Mouse (Mus musculus): Measurements from ENCODE around the gene Tmem107. TPM values are rescaled to one million over a fixed set of nuclear protein-coding genes. Genes with fewer than 3 reads are reported as not detected.

Tmem107 gene
- total RNA-seq (2021) = 1 to 10 TPM; 5.2 to 5.4 TPM
- long read RNA-seq, experiment 1, partial matches to known transcripts = 0 of 5 reads
- long read RNA-seq, experiment 1, other reads (novel, unspliced or antisense) = 1 of 5 reads
- long read RNA-seq, experiment 2, transcript Tmem107-201 (5 exons, 779 nt) = major isoform, 6 of 7 reads
- long read RNA-seq, experiment 2, partial matches to known transcripts = 0 of 7 reads
- long read RNA-seq, experiment 2, other reads (novel, unspliced or antisense) = 0 of 7 reads

DNA sequence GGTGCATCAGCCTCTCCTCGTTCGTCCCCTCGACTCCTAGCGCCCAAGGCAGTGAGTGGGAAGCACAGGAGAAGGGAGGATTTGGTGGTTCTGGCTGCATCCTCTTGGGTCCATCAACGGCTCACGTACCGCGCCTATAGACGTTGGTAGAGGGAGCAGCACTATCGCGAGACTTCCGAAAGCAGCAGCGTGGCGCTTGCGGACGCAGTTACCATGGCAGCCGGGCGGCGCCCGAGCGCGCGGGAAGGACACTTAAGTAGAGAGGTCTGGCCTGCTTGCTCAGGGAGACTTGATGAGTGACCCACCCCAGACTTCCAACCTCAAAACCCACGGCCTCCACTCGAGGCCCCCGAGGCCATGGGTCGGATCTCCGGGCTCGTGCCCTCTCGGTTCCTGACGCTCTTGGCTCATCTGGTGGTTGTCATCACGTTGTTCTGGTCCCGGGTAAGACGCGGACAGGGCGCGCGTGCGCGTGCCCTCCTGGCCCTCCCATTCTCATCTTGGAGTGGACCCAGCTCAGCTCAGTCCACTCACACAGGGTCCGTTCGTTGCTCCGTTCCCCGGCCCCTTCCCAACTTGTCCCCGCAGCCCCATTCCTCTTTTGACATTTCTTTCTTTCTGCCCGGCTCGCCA, at the start of gene Tmem107:
Gene Tmem107, plus strand, starts transcription at position 217 of the 633 bp plus-strand sequence.
- peak; percentile 93 to 94 for DNase-seq
- intact Hi-C loops (cut with DNase I) = loop anchor here (1.0 to 2.0 kb wide), 2 partner anchors 9 to 18 kb away; partner anchors contain the start of gene Vamp2

DNA sequence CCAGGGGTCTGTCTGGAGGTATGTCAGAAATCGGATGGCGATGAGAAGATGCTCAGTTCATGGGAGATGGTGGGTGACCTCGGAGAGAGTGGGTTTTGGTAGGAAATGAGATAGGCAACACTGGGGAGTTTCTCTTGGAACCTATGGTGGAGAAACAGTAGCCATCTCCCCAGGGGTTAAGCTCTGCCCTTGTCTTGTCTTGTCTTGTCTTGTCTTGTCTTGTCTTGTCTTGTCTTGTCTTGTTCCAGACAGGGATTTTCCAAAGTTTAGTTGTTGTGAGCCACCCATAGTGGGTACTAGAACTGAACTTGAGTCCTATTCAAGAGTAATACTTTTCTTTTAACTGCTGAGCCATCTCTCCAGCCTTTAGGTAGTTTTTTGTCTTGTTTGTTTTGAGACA, 44.0 kb upstream of the Tmem107 start:
- DNase-seq = no peak
- intact Hi-C loops (cut with DNase I) = no loop called here

DNA sequence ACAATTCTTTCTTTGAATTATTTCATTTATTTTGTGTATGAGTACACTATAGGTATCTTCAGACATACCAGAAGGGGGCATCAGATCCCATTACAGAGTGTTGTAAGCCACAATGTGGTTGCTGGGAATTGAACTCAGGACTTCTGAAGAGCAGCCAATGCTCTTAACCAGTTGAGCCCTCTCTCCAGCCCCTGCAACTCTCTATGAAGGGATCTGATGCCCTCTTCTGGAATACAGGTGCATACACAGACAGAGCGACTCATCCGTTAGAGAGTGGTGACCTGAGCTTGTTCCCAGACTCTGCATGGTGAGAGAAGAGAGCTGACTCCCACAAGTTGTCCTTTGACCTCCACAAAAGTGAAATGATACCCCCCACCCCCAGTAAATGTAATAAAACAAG, 41.8 kb upstream of the Tmem107 start:
- intact Hi-C loops (cut with DNase I) = no loop called here
- no peak for DNase-seq

DNA sequence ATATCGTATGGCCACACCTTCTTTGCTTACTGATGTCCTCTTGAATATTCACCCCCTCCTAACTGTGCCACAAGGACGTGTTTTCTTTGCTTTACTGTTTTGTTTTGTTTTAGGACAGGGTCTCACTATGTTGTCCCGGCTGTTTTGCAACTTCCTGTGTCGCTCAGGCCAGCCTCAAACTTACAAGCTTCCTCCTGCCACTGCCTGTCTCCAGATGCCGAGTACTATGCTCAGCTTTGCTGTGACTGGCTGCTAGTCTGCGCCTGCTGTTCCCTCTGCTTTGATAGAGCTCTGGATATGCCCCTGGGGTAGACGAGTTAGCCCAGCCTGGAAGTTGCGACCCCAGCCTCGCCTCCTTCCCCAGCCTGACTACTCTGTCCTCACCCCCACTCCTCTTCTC, 37.1 kb upstream of the Tmem107 start:
- intact Hi-C loops (cut with DNase I) = loop anchor here (2.0 to 5.0 kb wide), 3 partner anchors 15 to 131 kb away; partner anchors contain the start of gene Slc25a35
- no peak for DNase-seq

DNA sequence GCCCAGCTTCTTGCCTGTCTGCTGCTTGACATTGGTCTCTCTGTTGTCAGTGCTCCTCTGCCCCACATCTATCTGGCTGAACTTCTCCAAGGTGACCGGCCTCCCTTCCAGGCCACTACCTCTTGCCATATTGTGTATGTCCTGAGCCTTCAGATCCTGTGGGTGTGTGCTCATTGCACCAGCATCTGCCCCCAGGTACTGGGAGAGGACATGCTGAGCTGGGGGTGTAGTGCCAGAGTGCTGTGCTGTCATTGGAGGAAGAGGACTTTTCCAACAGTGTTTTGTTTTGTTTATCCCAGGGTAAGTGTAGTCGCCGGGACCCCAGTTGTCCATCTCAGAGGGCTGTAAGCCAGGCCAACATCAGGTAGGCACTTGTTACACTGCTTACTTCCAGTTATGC, 36.0 kb upstream of the Tmem107 start:
- no peak for DNase-seq
- intact Hi-C loops (cut with DNase I) = loop anchor here (5.0 kb wide), 1 partner anchor 67 kb away; the partner anchor contains the start of gene Slc25a35

DNA sequence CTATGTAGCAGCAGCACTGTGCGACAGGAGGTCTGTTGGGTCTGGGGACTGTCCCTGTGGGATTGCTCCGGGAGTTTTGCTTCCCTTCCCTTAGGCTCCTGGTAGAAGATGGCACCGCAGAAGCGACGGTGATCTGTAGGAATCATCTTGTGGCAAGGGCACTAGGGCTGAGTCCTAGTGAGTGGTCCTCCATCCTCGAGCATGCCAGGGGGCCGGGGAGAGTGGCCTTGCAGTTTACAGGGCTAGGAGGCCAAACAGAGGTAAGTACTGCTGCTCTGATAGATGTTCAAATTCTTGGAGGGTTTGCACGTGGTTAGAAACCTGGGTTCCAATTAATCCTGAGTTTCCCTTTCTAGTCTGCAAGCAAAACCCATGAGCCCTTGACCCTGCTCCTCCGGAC, 35.2 kb upstream of the Tmem107 start:
- DNase-seq = no peak
- intact Hi-C loops (cut with DNase I) = no loop called here

DNA sequence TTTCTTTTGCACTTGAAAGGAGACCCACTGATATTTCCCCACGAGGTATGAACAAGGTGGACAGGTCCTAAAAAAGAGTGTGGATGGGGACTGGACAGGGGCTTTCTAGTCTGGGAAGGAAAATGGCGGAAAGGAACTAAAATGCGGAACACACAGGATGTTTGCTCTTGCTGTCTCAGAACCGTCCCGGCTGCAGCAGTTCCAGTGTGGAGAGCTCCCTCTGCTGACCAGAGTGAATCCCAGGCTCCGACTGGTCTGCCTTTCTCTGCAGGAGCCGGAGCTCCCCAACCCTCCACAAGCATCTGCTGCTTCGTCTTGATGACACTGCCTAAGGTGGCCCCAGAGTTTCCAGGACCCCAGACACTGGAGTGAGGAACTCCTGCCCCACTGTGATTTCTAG, 34.8 kb upstream of the Tmem107 start:
- intact Hi-C loops (cut with DNase I) = no loop called here
- DNase-seq = peak; percentile 83 to 88

DNA sequence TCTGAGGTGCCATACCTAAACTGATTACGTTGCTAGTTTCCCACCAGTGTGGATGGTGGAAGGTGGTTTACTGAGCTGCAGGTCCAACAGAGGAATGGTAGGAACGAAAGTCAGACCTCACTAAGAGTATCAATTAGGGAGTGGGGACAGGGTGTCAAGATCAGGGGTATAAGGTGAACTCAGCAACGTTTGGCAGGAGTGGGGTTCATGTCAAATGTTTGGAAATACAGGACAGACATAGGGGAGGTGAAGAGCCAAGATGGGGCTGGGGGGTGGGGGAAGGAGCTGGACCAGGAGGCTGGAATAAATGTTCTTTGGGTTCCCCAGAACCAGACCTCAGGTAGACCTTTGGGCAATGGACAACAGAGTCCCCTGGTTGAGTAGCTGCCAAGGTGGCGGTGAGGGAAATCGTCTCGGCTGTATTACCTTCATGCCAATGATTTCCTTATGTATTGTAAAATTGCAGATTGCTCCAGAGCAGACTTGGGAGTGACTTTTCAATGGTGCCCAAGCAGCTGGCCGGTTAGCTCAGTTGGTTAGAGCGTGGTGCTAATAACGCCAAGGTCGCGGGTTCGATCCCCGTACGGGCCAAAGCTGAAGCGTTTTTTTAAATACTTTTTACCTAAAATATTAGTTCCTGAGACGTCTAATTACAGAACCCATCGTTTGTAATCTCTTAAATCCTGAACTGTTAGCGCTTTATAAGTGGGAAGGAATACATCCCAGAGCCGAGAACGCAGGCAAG, 33.9 kb upstream of the Tmem107 start:
- peak; percentile 87 for DNase-seq
- intact Hi-C loops (cut with DNase I) = no loop called here

DNA sequence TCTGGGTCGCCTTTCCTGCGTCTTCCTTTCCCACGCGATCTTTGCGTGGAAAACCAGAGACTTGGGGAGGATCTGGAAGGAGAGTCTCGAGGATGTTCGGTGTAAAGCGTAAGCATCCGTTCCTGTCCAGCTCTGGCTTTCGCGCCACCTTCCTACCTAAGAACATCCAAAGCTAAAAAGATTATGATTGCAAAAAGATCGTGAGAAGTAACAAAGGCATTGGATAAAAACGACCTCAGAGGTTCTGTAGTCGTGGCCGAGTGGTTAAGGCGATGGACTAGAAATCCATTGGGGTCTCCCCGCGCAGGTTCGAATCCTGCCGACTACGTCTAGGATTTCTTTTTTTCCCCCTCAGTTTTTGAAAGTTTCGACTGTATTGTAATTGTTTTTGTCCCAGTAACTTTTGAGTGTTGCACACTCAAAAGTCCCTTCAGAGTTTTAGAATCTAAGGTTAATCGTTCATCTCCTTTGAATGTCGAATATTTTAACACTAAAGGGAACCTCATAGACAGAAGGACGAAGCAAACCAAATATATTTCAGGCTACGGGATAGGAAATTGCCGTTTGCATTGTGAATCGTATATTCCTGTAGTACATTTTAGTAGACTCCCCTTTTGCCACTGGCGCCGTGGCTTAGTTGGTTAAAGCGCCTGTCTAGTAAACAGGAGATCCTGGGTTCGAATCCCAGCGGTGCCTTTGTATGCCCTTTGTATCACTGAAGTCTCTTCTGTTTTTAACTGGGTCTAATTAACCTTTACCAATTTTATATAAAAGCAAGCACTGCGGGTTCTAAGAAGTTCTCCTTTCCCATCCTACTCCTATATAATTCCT, 33.2 kb upstream of the Tmem107 start:
- intact Hi-C loops (cut with DNase I) = no loop called here

DNA sequence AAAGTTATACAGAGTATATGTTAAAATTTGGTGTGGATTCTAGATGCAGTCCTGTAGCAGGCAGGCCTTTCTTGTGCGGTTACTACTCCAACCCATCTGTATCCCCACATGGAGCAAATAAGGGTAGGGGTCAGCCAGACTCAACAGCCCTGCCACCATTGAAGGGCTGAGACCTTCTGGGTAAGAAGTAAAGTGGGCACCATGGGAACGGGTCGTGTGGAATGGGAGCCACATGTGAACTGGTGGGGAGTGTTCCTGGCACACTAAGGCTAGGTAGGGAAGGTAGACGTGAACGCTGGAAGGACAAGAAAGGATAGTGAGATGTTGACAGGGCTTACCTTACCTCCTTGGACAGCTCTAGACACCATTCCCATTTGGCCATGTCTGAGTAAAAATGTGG, 32.4 kb upstream of the Tmem107 start:
- intact Hi-C loops (cut with DNase I) = no loop called here
- no peak for DNase-seq

More for the DNA sequence above, 33.2 kb upstream of the Tmem107 start:
- peak; percentile 81 to 83 for DNase-seq

DNA sequence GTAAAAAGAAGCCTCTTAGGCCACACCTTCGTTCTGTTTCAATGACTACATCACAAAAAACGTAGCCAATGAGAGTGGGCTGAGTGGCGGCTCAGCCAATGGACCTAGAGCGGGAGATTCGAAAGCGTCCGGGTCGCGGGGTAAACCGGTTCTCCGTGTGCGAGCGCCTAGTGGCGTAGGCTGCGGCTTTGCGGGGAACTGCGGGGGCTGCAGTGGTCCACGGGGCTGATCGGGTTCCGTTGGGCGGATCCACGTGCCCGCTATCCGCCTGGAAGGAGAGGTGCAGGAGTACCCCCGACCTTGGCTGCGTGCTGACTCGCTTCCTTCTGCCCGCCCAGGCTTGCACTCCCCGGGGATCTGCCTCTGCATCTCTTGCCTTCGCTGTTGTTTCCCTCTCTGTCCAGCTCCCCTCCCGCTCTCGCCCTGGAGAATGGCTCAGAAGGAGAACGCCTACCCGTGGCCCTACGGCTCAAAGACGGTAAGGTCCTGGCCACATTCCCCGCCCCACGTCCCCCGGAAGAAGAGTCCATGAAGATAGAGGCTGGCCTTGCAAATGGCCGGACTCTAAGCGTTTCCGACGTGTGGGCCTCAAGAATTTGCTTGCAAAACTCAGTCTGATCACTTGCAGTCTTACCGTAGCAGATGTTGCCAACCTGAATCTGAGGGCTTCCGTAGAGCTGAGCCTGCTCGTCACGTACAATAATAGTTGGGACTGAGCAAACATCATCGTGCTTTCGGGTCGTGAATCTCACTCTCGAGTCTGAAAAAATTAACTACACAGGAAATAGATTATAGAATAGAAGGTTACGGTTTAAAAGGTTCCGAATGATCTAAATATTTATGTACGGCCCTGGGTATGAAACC, 24.8 kb upstream of the Tmem107 start, which contains the start of gene Aurkb:
Gene Aurkb, plus strand, starts transcription at position 117 of the 864 bp plus-strand sequence.
- intact Hi-C loops (cut with DNase I) = no loop called here
- peak; percentile 82 to 87 for DNase-seq

DNA sequence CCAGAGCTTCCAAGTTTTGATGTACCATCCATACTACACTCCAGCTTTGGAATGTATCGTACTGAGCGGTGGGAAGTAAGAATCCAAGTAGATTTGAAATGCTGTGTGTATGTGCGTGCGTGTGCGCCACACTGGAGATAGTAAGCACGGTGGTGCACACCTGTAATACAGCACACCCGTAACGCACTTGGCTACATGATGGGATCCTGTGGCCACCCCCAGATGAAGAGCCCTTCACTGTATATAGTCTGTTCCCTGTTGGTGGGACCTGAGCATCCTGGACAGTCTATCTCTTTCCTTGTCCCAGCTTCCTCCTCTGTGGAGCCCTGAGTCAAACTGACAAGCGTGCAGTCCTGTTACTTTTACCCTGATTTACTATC, 24.2 kb upstream of the Tmem107 start:
- intact Hi-C loops (cut with DNase I) = no loop called here
- DNase-seq = no peak

DNA sequence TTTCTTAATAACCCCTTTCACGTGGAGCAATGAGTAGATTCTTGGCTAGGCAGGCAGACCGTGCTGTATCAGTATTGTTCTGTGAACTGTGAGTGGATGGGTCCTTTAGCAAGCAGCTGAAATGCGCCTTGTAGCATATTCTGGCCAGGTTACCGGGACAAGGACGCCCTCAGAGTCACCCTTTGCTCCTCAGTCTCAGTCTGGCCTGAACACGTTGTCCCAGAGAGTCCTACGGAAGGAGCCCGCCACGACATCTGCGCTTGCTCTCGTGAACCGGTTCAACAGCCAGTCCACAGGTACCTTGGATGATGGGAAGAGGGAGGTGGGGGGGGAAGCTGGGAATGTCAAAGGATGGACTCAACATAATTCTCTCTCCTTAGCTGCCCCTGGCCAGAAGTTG, 23.0 kb upstream of the Tmem107 start:
- intact Hi-C loops (cut with DNase I) = no loop called here
- no peak for DNase-seq

DNA sequence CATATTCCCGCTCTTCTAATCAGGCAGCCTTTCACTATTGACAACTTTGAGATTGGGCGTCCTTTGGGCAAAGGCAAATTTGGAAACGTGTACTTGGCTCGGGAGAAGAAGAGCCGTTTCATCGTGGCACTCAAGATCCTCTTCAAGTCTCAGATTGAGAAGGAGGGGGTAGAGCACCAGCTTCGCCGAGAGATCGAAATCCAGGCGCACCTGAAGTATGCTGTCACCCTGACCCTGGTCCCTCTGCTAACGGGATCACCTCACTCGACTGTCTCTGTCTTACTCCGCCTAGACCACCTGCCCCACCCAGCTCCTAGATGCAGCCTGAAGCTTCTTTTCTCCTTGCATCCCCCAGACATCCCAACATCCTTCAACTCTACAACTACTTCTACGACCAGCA, 22.5 kb upstream of the Tmem107 start:
- intact Hi-C loops (cut with DNase I) = no loop called here
- no peak for DNase-seq

DNA sequence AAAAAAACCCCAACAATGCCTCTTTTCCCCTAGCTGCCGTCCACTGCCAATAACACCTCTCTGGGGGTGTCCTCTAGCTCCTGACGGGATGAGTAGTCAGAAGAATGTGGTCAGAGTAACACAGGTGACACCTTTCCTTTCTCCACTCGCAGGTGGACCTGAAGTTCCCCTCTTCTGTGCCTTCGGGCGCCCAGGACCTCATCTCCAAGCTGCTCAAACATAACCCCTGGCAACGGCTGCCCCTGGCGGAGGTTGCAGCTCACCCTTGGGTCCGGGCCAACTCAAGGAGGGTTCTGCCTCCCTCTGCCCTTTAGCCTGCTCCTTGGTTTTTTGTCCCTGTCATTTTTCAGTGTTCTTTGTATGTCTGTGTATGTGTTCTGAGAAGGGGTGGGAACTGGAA, 19.9 kb upstream of the Tmem107 start:
- intact Hi-C loops (cut with DNase I) = no loop called here
- no peak for DNase-seq

DNA sequence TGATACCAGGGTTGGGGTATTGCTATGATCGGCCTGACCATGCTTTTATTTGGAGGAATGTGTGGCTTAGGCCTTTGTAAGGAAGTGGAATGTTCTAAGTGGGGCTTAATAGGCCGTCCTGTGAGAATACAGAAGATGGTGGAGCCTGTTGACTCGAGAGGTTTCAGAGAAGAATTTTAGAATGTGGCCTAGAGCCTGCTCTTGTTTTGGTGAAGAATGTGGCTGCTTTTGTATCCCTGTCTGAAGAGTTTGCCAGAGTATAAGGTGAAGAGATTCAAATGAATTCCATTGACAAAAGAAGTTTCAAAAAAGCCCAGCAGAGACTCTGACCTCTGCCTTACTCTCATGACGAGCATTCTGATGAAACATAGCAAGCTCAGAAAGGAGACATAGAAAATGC, 18.8 kb upstream of the Tmem107 start:
- no peak for DNase-seq
- intact Hi-C loops (cut with DNase I) = no loop called here

DNA sequence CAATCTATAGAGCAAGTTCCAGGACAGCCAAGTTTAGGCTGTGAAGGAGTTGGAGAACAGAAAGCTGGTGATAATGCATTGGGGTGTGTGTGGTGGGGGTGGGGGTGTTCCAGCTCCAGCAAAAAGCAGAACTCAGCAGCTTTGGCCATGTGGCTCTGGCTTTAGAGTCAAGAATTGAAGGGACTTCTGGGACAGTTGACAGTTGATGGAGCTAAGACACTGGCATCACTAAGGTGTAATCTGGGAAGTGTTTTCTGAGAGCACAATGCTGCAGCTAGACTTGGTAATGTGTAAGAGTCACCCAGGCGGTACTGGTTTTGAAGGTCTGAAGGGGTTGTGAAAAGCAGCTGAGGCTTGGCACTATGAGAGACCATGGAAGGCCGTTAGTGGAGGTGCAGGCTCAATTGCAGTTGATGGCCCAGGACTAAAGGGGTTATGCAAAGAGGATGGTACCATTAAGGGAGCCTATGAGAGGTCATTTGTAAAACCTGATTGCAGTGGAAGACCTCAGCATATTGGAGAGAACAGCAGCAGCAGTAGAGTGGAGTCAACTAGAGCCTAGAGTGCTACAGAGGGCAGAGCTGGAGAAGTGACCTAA, 17.7 kb upstream of the Tmem107 start:
- intact Hi-C loops (cut with DNase I) = no loop called here

DNA sequence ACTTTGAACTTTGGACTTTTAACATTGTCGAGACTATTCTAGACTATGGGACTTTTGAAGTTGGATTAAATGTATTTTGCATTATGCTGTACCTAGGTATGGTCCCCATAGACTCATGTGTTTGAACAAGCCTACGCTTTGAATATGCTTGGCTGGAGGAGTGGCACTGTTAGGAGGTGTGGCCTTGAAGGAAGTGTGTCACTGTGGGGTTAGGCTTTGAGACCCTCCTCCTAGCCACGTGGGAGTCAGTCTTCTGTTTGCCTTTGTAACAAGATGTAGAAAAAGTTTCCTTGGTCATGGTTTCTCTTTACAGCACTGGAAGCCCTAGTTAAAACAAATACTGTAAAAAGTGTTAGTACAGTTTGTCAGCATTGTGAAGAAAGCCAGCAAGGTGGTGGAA, 16.8 kb upstream of the Tmem107 start:
- intact Hi-C loops (cut with DNase I) = no loop called here
- DNase-seq = no peak

More for the DNA sequence above, 17.7 kb upstream of the Tmem107 start:
- DNase-seq = no peak

DNA sequence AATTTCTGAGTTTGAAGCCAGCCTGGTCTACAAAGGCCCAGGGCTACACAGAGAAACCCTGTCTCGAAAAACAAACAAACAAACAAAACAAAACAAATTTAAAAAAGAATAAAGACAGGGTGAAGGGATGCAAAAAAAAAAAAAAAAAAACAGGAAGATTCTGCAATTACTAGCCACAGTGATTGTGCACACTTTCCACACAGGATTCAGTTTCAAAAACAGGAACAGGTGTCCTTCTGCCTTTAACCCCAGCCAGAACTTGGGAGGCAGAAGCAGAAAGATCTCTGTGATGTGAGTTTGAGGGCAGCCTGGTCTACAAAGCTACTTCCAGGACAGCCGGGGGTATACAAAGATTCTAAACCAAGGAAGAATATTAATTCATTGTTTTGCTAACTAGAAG, 12.3 kb upstream of the Tmem107 start:
- DNase-seq = no peak

More for the DNA sequence above, 12.3 kb upstream of the Tmem107 start:
- intact Hi-C loops (cut with DNase I) = no loop called here

Measured in heart, postnatal 14 days (tissue).